Mouse (Mus musculus): Measurements from ENCODE around the gene Plppr4. TPM values are rescaled to one million over a fixed set of nuclear protein-coding genes. Genes with fewer than 3 reads are reported as not detected.

Gene Plppr4
- polyA plus RNA-seq, 1 experiment from 2014 or later: 19.2 TPM

GRCm38 (mm10) chr3:117304037-117304436, 56.6 kb downstream of the Plppr4 start:
- WGBS: 100% methylated on average over 2 of the region's 2 CpGs

GRCm38 (mm10) chr3:117300735-117301271, 59.9 kb downstream of the Plppr4 start:
- H3K4me2 ChIP-seq (replicated peaks): no peak overlapping the region
- DNase-seq (ENCODE audit: low spot score) (no peak), ATAC-seq (ENCODE audit: low FRiP score) (peak; percentile 59)
- no peaks in the 10 kb centered on the region for H3K4me1 ChIP-seq (replicated peaks; ENCODE audit: control insufficient read depth, insufficient read depth, low read length)
- WGBS: 46% methylated on average over 1 of the region's 1 CpGs
- H3K27me3 ChIP-seq (ENCODE audit: control insufficient read depth, insufficient read depth, low read length): no peaks in the 10 kb centered on the region
- H3K9ac ChIP-seq: no peak overlapping the region
- no peaks in the 10 kb centered on the region for H3K36me3 ChIP-seq (replicated peaks; ENCODE audit: control insufficient read depth, insufficient read depth)
- no peak overlapping the region for H3K27ac ChIP-seq
- H3K4me3 ChIP-seq (replicated peaks; ENCODE audit: low read length): no peak overlapping the region
- H3K9me3 ChIP-seq (ENCODE audit: control insufficient read depth, low read length): no peaks in the 10 kb centered on the region

More at GRCm38 (mm10) chr3:117304037-117304436, 56.6 kb downstream of the Plppr4 start:
- Histone ChIP-seq H3K9me3 (ENCODE audit: control insufficient read depth, low read length) (no peaks in the 10 kb centered on the region), H3K4me1 (replicated peaks; ENCODE audit: control insufficient read depth, insufficient read depth, low read length) (no peaks in the 10 kb centered on the region), H3K36me3 (replicated peaks; ENCODE audit: control insufficient read depth, insufficient read depth) (no peaks in the 10 kb centered on the region), H3K9ac (no peak overlapping the region), H3K4me3 (replicated peaks; ENCODE audit: low read length) (no peak overlapping the region), H3K4me2 (replicated peaks) (no peak overlapping the region), H3K27ac (no peak overlapping the region), H3K27me3 (ENCODE audit: control insufficient read depth, insufficient read depth, low read length) (no peaks in the 10 kb centered on the region)
- DNase-seq (ENCODE audit: low spot score) (no peak), ATAC-seq (ENCODE audit: low FRiP score) (no peak)

- 94% methylated on average over 1 of the region's 1 CpGs for WGBS
- H3K36me3 ChIP-seq (replicated peaks; ENCODE audit: control insufficient read depth, insufficient read depth): no peaks in the 10 kb centered on the region
- H3K27me3 ChIP-seq (ENCODE audit: control insufficient read depth, insufficient read depth, low read length): no peaks in the 10 kb centered on the region
- no peak overlapping the region for H3K27ac ChIP-seq
- no peak for ATAC-seq (ENCODE audit: low FRiP score)
- H3K4me2 ChIP-seq (replicated peaks): no peak overlapping the region
- no peak for DNase-seq (ENCODE audit: low spot score)
- no peaks in the 10 kb centered on the region for H3K4me1 ChIP-seq (replicated peaks; ENCODE audit: control insufficient read depth, insufficient read depth, low read length)
- H3K9me3 ChIP-seq (ENCODE audit: control insufficient read depth, low read length): no peaks in the 10 kb centered on the region
- H3K9ac ChIP-seq: no peak overlapping the region
- H3K4me3 ChIP-seq (replicated peaks; ENCODE audit: low read length): no peak overlapping the region
Measured at GRCm38 (mm10) chr3:117297735-117298134, 62.9 kb downstream of the Plppr4 start.

GRCm38 (mm10) chr3:117294308-117294925, 66.3 kb downstream of the Plppr4 start:
- 76% methylated on average over 2 of the region's 2 CpGs for WGBS
- H3K27ac ChIP-seq: no peak overlapping the region

More at GRCm38 (mm10) chr3:117294308-117294925, 66.3 kb downstream of the Plppr4 start:
- H3K4me3 ChIP-seq (replicated peaks; ENCODE audit: low read length): no peak overlapping the region
- ATAC-seq (ENCODE audit: low FRiP score) (no peak), DNase-seq (ENCODE audit: low spot score) (no peak)
- H3K4me2 ChIP-seq (replicated peaks): no peak overlapping the region
- no peaks in the 10 kb centered on the region for H3K27me3 ChIP-seq (ENCODE audit: control insufficient read depth, insufficient read depth, low read length)
- H3K9ac ChIP-seq: no peak overlapping the region
- no peaks in the 10 kb centered on the region for H3K36me3 ChIP-seq (replicated peaks; ENCODE audit: control insufficient read depth, insufficient read depth)
- no peaks in the 10 kb centered on the region for H3K9me3 ChIP-seq (ENCODE audit: control insufficient read depth, low read length)
- H3K4me1 ChIP-seq (replicated peaks; ENCODE audit: control insufficient read depth, insufficient read depth, low read length): no peaks in the 10 kb centered on the region

Small RNA genes lying within 50 kb of the gene (microRNA-seq; reads per million reads assigned to microRNA genes)
- not detected for gene Gm22408

Other genes with a start within 250 kb of the Plppr4 start
- gene Plppr5, start 214.0 kb upstream of the Plppr4 start, polyA plus RNA-seq (2014; fragmentation: Nextera tagmentation; extraction: Ambion mirVana): 8.2 and 10.3 TPM in 2 replicates